In genomic region chr1:164722054-164722453, GRCm38 (mm10) we compare ENCODE assay signal across 10 mouse cellular contexts.
DNase-seq lines count a peak whose midpoint lies in the region; ATAC-seq and TF ChIP-seq lines count a peak whose summit lies in the region.
"Had no signal": no experiment of that assay in that cellular context is flagged by ENCODE, and none has a peak within 500 bp of the region (broad histone marks: within the 10 kb centered on the region; RNA-seq: fewer than 3 reads in every experiment).

No protein-coding gene starts in this region.

- no peak for TF ChIP-seq CTCF in midbrain, postnatal 0 days (IDR thresholded peaks at IDR 0.05)
- no peak for TF ChIP-seq CTCF in left cerebral cortex, adult 2 months (IDR thresholded peaks at IDR 0.05)

- no peak overlapping the region for H3K4me2 ChIP-seq in midbrain, postnatal 0 days (ENCODE audit: low read depth, low read length, poor library complexity, severe bottlenecking)
- no peak overlapping the region for H3K4me2 ChIP-seq in midbrain, embryonic 16.5 days (ENCODE audit: low read length)
- H3K4me2 ChIP-seq in forebrain, embryonic 12.5 days, result no peak overlapping the region
- H3K4me2 ChIP-seq: liver, embryonic 15.5 days had no signal

- no peaks in the 10 kb centered on the region for H3K36me3 ChIP-seq in midbrain, postnatal 0 days (ENCODE audit: insufficient read depth, low read length)
- no peaks in the 10 kb centered on the region for H3K36me3 ChIP-seq in midbrain, embryonic 16.5 days (ENCODE audit: control insufficient read depth, insufficient read depth, low read length)
- no peaks in the 10 kb centered on the region for H3K36me3 ChIP-seq in forebrain, embryonic 12.5 days (replicated peaks)
- H3K36me3 ChIP-seq: liver, embryonic 15.5 days had no signal

- no peaks in the 10 kb centered on the region for H3K9me3 ChIP-seq in midbrain, postnatal 0 days (ENCODE audit: low read length)
- H3K9me3 ChIP-seq in midbrain, embryonic 16.5 days (replicated peaks; ENCODE audit: control insufficient read depth, low read length, poor library complexity, severe bottlenecking), result no peaks in the 10 kb centered on the region
- H3K9me3 ChIP-seq in forebrain, embryonic 12.5 days, result no peaks in the 10 kb centered on the region
- H3K9me3 ChIP-seq: liver, embryonic 15.5 days had no signal

- peak; percentile 14 for DNase-seq in midbrain, postnatal 0 days (ENCODE audit: low spot score)
- DNase-seq in frontal cortex, postnatal 25 days (ENCODE audit: low spot score in 2 of 2), result peak; percentile 32 to 47
- DNase-seq in left cerebral cortex, adult 2 months (ENCODE audit: extremely low spot score in 1 of 2, low spot score in 2 of 2), result peak; percentile 33 to 60
- peak; percentile 79 for DNase-seq in telencephalon, adult 2 months (ENCODE audit: low read depth, low spot score)
- DNase-seq in gastrocnemius, adult 18-20 months (ENCODE audit: low spot score), result no peak
- DNase-seq in cerebellum, adult 8-10 months, result no peak
- DNase-seq: thymus, postnatal 4 days had no signal

- H3K27ac ChIP-seq in midbrain, postnatal 0 days (ENCODE audit: low read depth, low read length), result no peak overlapping the region
- no peak overlapping the region for H3K27ac ChIP-seq in midbrain, embryonic 16.5 days (ENCODE audit: low read length)
- H3K27ac ChIP-seq in left cerebral cortex, adult 2 months, result peak overlapping the region; percentile 87
- H3K27ac ChIP-seq in forebrain, embryonic 12.5 days, result no peak overlapping the region
- H3K27ac ChIP-seq: liver, embryonic 15.5 days had no signal

- no peak overlapping the region for H3K9ac ChIP-seq in midbrain, postnatal 0 days (replicated peaks; ENCODE audit: low read length, poor library complexity, severe bottlenecking)
- H3K9ac ChIP-seq in midbrain, embryonic 16.5 days (ENCODE audit: low read depth, low read length), result no peak overlapping the region
- H3K9ac ChIP-seq in forebrain, embryonic 12.5 days, result no peak overlapping the region
- H3K9ac ChIP-seq: liver, embryonic 15.5 days had no signal

- intact Hi-C loops in left cerebral cortex, adult 2 months (cut with DNase I), result no loop called here

- no peak overlapping the region for H3K4me3 ChIP-seq in midbrain, postnatal 0 days (ENCODE audit: low read depth, low read length)
- H3K4me3 ChIP-seq in midbrain, embryonic 16.5 days (ENCODE audit: low read depth, low read length), result no peak overlapping the region
- no peak overlapping the region for H3K4me3 ChIP-seq in left cerebral cortex, adult 2 months
- no peak overlapping the region for H3K4me3 ChIP-seq in forebrain, embryonic 12.5 days (replicated peaks)
- H3K4me3 ChIP-seq: liver, embryonic 15.5 days had no signal

- peaks cover 4% of the 10 kb centered on the region; the same call in 1 of the 2 replicates for H3K4me1 ChIP-seq in midbrain, postnatal 0 days (ENCODE audit: insufficient read depth, low read length)
- H3K4me1 ChIP-seq in midbrain, embryonic 16.5 days (ENCODE audit: control insufficient read depth, insufficient read depth, low read length), result peaks cover 4% of the 10 kb centered on the region; the same call in 1 of the 2 replicates
- H3K4me1 ChIP-seq in forebrain, embryonic 12.5 days, result peaks cover 4% of the 10 kb centered on the region; the same call in 1 of the 2 replicates
- H3K4me1 ChIP-seq: liver, embryonic 15.5 days had no signal

- H3K27me3 ChIP-seq in midbrain, postnatal 0 days (ENCODE audit: insufficient read depth, low read length), result no peaks in the 10 kb centered on the region
- no peaks in the 10 kb centered on the region for H3K27me3 ChIP-seq in midbrain, embryonic 16.5 days (ENCODE audit: control insufficient read depth, insufficient read depth, low read depth, low read length)
- H3K27me3 ChIP-seq in forebrain, embryonic 12.5 days, result no peaks in the 10 kb centered on the region
- H3K27me3 ChIP-seq: liver, embryonic 15.5 days had no signal

- WGBS in midbrain, postnatal 0 days, result 3% methylated on average over 1 of the region's 1 CpGs
- 0% methylated on average over 1 of the region's 1 CpGs for WGBS in midbrain, embryonic 16.5 days
- WGBS in forebrain, embryonic 12.5 days, result 4% methylated on average over 1 of the region's 1 CpGs

- ATAC-seq in midbrain, postnatal 0 days (ENCODE audit: low FRiP score), result peak; percentile 66; the same call in 1 of the 2 replicates
- no peak for ATAC-seq in midbrain, embryonic 16.5 days
- ATAC-seq in forebrain, embryonic 12.5 days (ENCODE audit: low FRiP score), result no peak

Comparison
In these comparisons a context has a peak if more than half of its experiments do, and no peak if none do; other contexts are left out.
1. DNase-seq: peak in midbrain, postnatal 0 days (single experiment), frontal cortex, postnatal 25 days (2 of 2), left cerebral cortex, adult 2 months (2 of 2) and telencephalon, adult 2 months (single experiment); none in gastrocnemius, adult 18-20 months (single experiment) and cerebellum, adult 8-10 months (single experiment).